Mouse (Mus musculus) retina, embryonic 14.5 days (tissue): ENCODE measurements at regions not wholly inside any gene's neighbourhood (a gene's known extent, or its start where the extent isn't known, plus 50 kb on each side); places are given as distances from the start of the nearest gene placed in this dataset.

ENCODE experiments used
- DNase-seq: peaks from one replicate; pipeline ENCODE4 v3.0.0-alpha.2; 2015; ENCODE audit warnings: low spot score

DNA sequence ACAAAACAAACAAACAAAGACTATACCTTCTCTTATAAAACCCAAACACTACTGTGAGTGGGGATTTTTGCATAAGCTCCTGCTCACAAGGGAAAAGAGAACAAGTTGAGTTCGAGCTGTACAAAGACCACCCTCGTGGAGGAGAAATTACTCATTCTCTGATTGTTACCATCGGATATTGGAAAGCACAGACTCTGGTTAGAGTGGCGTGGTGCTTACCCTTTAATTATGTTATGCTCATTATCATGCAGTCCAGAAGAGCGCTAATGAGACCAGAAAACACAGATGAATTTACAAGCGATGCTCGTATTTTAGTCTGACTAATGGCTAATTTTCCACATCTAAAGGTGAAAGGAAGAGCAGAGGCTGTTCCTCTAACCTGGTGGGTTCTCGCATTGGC lies 721.7 kb upstream of the Cited2 start:
- DNase-seq, result no peak

DNA sequence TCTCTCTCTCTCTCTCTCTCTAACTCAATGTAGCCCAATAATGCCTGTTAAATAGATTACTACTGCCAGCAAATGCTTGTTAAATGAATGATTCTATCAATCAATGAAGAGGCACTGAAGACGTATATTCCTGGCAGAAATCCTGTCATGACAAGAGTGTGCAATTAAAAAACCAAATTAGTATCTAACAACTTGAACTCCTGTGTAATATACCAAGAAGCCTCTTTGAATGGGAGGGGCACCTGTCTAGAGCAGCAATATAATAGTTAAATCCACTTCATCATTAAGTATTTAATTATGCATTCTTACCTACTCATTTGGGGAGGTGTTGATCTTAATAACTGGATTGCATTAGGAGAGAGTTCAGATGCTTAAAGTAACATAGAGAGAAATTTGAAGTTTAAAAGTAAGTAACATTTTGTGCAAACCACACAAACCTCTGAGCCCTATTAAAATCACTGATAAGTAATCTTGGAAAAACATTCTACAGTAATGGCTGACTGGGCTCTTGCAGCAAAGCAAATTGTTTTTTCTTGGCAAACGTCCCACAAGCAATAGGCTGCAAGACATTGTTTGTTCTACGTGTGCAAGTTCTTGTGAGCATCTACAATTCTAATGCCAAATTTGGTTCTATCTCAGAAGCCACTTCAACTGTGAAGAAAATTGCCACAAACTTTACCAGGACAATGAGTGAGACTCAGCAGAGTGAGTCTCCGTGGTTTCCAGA lies 719.7 kb upstream of the Cited2 start:
- no peak for DNase-seq

DNA sequence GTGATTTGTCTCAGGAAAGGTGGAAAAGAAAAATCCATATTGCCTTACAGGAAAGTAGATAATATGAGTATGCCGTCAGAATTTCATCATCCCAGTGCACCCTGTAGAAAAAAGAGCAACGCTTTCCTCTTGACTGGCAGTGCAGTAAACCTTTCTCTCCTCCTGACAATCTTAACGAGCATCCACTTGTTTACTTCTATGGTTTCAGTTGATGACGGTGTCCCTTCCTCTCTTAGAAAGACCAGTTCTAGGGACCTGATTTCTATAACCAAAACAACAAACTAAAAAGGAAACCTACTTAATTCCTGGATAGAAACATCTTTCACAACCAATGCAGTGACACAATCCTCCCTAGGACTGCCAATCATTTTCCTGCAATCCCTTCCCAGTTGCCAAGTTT lies 714.3 kb upstream of the Cited2 start:
- DNase-seq, result no peak

DNA sequence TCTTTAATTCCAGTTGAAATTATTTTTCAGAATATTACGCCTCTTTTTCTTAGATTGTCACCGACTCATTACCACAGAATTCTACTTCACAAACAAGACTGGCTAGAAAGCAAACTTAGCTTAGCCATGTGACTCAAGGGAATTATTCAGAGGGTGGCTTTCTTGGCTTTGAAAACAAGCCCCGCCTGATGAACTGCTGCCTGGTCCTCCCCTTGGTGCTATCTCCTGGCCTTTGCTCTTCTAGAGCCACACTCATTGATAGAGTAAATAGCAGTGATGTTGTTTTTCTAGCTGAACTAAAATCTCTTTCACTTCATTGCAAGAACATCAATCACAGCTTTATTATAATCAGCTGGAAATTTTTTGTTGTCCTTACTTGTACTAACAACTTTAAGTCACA lies 713.0 kb upstream of the Cited2 start:
- DNase-seq, result no peak

DNA sequence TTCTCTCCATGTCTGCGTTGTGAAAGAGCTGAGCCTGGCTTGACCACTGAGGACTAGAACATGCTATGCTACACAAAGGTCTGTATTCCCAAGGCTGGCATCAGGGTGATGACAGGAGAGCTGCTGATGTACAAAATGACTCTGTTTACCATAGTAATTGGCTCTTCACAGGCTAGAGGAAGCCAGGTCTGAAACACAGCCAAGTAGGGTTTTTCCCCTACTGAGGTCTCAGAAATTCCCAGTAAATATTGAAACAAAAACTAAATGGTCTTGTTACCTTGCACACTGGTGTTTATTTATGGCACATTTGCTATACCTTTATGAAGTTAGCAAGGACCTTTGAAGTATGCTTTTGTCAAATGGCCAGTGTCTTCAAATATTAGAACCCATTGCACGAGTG lies 711.1 kb upstream of the Cited2 start:
- DNase-seq, result no peak

DNA sequence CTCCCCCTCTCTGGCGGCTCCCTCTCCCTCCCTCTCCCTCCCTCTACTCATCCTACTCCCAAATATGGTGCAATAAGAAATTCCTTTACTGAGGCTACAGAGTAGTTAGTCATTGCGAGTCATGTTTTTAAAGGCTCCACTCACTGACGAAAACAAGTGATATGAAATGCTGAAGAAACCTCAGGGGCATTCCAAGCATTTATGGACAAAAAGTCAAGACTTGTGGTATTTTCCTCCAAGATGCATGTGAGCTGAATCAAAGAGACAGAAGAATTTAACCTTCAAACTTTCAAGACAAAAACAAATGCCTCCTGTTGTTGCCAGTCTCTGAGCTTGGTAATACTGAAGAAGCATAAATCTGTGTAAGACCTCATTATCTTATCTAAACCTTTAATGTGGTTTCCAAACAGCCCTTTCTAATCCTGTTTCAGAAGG lies 710.5 kb upstream of the Cited2 start:
- DNase-seq, result no peak

DNA sequence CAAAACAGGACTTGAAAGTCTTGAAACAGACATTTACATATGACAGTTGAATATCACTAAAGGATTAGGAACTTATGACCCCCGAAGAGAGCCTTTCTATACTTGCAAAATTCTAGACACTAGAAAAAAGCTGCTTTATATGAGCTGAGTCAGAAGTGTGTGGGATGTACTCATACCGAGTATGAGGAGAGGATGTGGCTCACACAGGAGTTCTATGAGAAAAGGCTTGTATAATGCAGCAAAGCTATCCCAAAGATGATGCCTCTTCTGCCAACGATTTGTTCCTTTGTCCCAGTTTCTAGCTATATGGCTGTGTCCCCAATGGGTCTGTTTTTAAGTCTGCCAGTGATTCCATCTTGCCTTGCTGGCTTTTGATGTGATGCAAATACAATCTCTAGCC lies 708.2 kb upstream of the Cited2 start:
- no peak for DNase-seq

DNA sequence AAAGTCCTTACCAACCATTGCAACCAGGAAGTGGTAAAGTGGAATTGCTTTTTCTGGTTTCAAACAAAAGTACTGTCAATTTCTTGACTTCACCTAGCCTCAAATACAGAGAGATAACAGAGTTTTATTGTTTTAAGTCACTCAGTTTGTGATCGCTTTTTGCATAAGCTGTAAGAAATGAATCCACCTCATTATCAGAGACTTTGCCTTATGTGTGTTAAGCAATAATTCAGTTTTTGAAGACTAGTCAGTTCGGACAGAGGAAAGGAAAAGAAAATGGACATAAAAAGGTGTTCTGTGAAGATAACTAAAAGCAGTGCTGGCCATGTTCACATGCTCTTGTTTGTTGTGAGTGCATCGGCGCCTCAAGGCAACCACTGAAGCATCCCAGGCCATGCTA lies 706.2 kb upstream of the Cited2 start:
- DNase-seq, result no peak

DNA sequence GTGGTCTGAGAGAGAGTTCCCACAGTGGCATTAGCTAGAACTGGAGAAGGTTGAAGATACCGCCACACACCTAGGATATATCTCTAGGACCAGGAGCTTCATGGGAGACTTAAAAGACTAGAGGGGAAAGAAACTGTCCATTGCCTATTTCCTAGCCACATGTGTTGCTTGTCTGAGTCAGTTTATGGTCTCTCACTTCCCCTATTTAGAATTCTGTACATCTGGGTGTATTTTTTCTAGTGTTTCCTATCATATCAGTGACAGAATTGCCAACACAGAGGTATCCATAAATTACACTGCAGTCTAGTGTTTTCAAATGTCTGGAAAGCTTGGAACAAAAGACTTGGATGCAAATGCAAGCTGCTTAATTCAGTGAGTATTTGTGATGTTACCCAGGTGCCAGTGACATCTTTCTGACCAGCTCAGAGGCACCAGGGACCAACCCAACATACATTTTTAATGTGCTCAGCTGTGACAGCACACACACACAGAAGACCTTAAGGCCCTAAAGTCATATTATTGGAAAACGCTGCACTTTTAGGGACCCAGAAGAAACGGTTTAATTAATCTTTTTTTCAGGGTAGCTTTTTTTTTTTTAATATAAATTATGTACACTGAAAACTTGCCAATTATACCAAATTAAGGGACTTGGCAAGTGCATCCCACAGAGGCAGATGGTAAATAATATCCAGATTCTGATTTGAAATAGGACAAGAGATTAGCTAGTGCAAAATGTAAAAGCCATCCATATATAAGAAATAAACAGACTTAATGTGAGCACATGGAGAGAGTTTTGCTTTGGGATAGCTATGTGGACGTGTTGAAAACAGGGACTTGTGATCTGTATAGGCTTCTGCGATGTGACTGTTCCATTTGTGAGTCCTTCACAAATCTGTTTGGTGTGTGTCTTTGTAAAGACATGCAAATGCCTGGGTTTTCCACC lies 700.5 kb upstream of the Cited2 start:
- peak; percentile 35 for DNase-seq

DNA sequence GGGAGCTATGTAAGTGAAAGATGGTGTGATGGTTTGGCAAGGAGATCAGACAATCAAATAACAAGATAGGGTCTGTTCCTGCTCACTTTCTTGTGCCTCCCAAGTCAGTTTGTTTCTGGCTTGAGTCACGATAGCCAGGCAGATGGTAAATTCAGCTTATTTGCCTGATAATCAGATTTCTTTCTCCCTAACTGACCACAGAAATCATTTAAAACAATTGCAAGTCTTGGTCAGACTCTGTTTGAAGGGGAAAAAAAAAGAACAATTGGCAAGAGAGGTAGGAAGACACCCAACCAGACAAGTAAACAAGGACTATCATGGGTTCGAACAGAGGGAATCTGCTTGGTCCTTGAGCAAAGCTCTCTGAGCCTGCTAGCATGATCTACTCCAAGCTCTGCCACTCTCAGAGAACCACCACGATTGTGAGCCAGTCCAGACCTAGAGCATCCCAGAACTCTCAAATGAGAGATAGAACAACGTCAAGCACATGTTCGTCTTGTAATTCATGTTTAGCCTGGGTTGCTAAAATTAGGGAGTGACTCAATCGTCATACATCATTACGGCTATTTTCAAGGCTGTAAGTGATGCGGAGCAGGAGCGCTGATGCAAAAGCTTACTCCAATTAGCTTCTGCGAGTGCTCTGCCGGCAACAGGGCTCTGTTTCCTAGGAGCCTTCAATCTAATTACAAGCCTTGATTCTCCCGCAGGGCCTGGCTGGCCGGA lies 699.3 kb upstream of the Cited2 start:
- peak; percentile 53 for DNase-seq

DNA sequence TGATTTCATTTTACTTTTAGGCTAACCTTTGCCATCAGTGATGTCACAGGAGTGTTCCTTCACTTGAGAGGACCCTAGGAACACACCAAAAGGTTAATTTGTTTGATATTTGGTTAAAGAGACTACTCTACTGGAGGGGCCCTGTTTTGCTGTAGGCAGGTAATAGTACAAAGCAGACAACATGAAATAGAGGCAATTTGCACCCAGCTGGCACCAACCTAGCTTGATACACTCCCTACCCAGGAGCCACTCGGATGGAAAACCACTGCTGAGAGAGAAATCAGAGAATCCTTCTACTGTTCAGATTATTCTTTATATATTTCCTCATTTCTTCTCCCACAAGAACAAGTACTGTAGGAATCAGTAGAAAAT lies 698.7 kb upstream of the Cited2 start:
- DNase-seq, result no peak

DNA sequence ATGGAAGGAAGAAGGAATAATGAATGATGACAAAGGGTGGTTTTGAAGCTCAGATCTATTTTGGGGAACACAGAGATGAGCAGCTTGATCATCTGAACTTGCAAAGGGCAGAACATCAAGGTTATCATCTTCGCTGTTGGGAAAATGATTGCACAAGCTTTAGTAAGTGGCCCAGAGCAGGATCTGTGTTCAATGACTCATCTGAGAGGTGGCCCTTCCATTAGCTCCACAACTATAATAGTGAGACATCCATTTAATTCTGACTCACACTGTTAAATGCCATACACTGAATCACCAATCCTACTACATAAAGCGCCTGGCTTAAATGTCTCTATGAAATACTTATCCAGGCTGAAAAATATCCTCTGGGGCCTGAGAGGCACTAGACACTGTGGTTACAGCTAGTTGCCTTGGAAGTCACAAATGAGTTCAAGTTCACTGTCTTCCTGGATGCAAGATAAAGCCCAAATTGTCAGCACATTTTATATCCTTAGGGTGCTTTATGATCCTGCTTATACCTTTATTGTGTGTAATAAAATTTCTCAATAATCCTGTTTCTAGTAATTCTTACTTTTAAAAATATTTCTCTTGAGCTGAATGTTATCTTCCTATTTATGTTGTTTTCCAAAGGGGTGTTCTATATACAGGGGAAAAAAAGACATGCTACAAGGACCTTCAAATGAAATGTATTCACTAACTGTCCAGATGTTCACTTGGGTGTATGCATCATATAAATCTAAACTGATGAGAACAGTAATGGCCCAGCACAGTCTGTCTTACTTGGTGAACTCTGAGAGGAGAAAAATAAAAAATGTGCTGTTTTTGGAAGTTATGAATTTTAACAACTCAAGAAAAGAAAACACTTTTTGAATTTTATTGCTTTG lies 687.9 kb upstream of the Cited2 start:
- no peak for DNase-seq

DNA sequence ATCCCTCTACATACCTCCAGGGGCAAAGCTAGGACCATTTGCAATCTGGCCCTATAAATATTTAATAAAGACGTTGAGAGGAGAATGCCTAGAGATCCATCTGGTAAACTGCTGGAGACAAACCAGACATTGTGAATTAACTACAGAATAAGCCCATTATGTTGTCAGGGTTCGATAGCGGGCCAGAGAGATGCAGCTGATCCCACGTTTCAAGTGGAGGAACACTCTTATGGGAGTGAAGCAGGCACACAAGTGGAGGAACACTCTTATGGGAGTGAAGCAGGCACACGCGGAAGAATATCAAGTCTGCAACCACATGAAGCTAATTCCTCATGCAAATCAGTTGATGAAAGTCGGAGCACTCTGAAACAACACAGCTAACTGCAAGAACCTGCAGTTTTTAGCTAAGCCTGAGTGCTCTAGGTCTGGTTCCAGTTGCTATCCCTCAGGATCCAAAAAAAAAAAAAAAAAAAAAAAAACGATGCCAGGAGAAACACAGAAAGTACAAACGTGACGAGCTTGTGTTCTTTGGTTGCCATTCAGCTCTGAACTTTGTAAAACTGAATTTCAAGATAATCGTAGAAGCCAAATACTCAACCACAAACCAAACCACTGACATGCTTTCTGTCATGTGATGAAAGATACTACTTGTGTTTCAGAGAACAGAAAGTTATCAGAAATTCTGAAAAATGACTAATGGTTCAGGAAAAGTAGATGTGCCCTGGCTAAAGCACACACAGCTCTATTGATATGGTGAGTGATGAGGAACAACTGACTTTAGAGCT lies 684.6 kb upstream of the Cited2 start:
- peak; percentile 20 for DNase-seq

DNA sequence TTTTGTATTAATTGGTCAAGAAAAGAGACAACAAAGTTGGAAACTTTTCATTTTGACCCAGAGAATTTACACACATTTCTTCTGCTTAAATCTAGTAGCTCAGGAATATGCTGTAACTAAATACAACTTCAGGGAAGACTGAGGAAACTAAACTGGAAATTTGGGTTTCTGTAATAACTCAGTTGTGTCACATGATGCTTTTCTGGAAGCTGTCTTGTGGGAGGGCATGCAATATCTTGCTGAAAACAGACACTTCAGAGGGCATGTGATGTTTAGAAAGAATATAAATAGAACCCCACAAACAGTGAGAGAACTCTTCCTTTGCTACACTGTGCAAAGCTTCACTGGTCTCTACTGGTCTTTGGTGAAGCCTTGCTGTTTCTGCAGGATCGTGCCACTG lies 680.9 kb upstream of the Cited2 start:
- DNase-seq, result no peak

DNA sequence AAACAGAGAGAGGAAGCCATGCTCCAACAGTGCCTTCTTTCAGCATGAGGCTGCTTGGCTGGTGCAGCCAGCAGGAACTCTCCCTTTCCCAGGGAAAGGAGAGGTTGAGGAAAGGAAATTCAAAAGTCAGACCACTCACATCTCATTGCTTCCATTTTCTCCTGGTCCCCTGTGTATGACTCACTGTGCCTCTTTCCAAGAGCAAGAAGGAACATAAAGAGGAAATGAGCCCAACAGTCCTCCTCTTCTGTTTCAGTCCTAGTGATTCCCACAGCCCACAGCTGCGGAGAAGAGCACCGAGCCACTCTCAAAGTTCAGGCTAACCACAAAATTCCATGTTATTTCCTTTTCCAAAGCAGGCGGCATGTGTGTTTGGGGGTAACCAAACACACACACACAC lies 680.0 kb upstream of the Cited2 start:
- no peak for DNase-seq

DNA sequence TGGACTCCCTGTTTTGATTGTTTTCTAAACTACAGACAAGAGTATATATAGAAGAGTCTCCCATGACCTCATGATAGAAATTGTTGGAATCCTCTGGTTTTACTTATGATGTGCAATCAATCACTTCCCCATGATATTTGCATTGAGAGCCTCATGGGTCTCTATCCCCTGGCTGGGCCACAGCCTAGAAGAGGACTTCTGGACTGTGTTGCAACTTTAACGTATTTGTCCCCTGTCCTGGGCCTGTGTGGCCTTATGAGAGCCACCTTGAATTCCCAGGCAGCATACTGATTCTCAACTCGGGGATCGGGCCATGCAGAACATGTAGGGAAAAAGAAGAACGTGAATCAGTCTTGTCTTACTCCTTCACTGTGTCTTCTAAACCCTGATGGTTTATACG lies 676.3 kb upstream of the Cited2 start:
- no peak for DNase-seq

DNA sequence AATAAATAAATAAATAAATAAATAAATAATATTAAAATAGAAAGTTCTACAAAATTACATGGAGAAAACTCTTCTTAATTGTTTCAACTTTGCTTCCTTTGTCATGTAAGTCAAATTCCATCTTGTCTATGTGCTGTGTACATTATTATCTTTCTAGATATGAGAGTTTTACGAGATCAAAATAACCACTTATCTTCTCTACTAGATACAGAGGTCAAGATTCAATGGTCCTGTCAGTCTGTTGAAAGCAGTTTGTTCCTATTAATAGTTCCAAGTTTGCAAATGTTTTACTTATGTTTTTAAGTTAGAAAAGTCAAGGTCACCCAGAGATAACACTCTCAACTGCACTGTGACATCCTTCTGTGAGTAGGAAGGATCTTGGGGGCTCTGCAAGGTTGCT lies 650.1 kb upstream of the Cited2 start:
- no peak for DNase-seq

DNA sequence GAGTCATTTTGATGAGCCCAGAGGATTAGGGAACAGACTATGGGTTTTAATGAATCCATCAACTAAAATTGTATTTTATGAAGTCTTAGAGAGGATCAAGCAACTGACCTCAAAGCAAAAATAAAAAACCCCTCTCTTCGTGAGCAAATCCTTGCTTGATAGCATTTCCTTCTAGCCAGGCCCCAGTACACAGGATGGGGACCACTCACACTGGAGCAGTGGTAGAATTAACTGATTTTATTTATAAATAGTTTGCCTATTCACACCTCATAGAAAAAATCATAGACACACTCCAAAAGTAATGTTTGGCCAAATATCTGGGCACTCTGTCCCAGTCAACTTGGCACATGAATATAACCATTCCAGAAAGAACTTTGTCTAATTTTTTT lies 649.0 kb upstream of the Cited2 start:
- DNase-seq, result no peak

DNA sequence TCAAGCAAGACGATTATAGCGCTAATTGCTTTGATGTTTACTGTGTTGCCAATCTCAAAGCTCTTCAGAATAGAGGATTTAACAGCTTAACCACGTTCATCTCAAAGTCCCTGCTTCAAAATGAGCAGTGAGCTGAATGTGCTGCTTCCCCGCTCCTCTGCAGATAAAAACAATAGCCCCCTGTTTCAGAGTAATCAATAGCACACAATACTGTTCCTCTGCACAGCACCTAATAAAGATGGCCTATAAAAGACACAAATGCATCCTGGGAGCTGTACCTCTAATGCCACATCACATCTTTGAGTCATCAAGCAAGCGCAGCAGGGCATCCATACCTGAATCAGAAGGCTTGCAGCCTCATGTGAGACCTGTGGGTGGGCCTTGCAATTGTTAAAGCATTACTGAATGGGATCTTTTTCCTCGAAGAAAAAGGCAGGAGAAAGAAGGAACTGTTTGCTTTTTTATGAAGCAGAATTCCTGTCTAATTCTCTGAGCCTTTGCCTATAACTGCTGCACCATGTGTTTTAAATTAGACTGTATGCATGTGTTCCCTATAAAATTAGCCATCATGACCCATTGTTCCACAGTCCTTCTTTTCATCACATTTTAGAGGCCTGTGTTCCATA lies 648.5 kb upstream of the Cited2 start:
- DNase-seq, result peak; percentile 13

DNA sequence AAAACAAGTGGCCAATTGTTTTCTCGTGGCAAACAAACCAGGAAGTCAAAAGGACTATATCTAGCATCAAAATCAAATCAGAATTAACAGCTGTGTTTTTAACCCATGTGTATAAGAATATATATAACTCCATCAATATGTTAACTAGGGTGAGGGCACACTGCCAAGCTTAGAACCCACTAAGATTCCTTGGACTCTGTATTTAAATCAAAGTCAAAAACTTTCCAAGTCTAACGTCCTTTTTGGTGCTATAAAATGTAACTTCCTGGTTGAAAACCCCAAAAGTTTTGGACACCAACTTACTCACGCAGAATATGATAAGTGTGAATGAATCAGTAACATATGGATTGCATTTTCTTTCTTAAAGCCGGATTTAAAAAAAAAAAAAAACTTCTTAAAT lies 647.9 kb upstream of the Cited2 start:
- no peak for DNase-seq

DNA sequence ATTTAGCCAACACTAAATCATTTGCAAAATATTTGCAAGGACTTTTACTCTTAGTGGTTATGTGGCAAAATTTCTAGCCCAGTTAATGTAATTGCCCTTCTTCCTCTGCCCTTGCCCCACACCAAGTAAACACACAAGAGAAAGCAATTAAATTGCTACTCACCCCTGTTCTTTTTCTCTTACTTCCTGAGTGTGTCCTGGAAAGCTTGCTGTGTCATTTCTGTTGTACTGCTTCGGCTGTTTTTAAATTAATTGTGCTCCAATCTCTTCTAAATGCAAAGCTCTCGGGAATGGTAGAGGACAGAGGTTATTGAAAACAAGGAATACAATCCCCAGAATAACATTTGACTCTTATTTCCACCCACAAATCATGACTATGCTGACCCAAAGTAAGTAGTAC lies 647.4 kb upstream of the Cited2 start:
- DNase-seq, result no peak
